Mouse (Mus musculus): Measurements from ENCODE around the gene Rnf213. TPM values are rescaled to one million over a fixed set of nuclear protein-coding genes. Genes with fewer than 3 reads are reported as not detected.
A peak's percentile ranks its signal among the peaks of the same experiment; 100 is the strongest.

Rnf213 gene
- polyA plus RNA-seq, 1 experiment from 2014 or later, result 4.6 TPM

DNA sequence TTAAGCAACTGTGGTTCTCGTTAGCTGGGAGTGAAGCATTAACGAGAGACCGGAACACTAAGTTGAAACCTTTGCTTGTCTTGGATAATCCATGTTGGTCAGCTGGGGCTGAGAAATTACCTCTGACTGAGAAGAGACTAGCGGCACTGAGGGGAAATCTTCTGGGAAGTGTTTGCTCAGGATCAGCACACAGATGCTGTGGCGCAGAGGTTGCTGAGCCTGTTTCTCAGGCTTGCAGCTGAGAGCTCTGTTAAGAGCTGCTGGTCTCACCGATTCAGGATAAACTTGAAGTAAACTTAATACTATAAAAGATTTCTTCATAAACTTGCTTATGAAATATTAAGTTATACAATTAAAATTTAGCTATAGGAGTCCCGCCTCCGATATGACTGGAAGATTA is 45.9 kb downstream of the Rnf213 start:
- no peak for ATAC-seq (replicated peaks; ENCODE audit: insufficient number of reproducible peaks, insufficient read depth, low FRiP score, low read depth)
- no peaks in the 10 kb centered on the region for H3K9me3 ChIP-seq (replicated peaks)
- no peak overlapping the region for H3K4me2 ChIP-seq
- no peak overlapping the region for H3K9ac ChIP-seq
- WGBS, result 87% methylated on average over 8 of the region's 8 CpGs
- no peaks in the 10 kb centered on the region for H3K27me3 ChIP-seq
- H3K4me1 ChIP-seq (replicated peaks), result no peaks in the 10 kb centered on the region
- no peak overlapping the region for H3K27ac ChIP-seq
- no peak overlapping the region for H3K4me3 ChIP-seq
- H3K36me3 ChIP-seq, result peaks cover 95% of the 10 kb centered on the region

- Histone ChIP-seq H3K4me3 (no peak overlapping the region), H3K4me2 (no peak overlapping the region), H3K9ac (no peak overlapping the region), H3K4me1 (replicated peaks) (no peaks in the 10 kb centered on the region), H3K36me3 (peaks cover 80% of the 10 kb centered on the region), H3K9me3 (replicated peaks) (no peaks in the 10 kb centered on the region), H3K27ac (no peak overlapping the region), H3K27me3 (no peaks in the 10 kb centered on the region)
- 90% methylated on average over 8 of the region's 8 CpGs for WGBS
- no peak for ATAC-seq (replicated peaks; ENCODE audit: insufficient number of reproducible peaks, insufficient read depth, low FRiP score, low read depth)
Measured at GRCm38 (mm10) chr11:119442199-119442598, 49.3 kb downstream of the Rnf213 start.

GRCm38 (mm10) chr11:119443442-119443841 is 50.5 kb downstream of the Rnf213 start:
- Histone ChIP-seq H3K27ac (no peak overlapping the region), H3K27me3 (no peaks in the 10 kb centered on the region), H3K9ac (no peak overlapping the region), H3K9me3 (replicated peaks) (no peaks in the 10 kb centered on the region), H3K36me3 (peaks cover 72% of the 10 kb centered on the region), H3K4me1 (replicated peaks) (no peaks in the 10 kb centered on the region), H3K4me3 (no peak overlapping the region), H3K4me2 (no peak overlapping the region)
- ATAC-seq (replicated peaks; ENCODE audit: insufficient number of reproducible peaks, insufficient read depth, low FRiP score, low read depth), result no peak
- WGBS, result 89% methylated on average over 9 of the region's 9 CpGs

DNA sequence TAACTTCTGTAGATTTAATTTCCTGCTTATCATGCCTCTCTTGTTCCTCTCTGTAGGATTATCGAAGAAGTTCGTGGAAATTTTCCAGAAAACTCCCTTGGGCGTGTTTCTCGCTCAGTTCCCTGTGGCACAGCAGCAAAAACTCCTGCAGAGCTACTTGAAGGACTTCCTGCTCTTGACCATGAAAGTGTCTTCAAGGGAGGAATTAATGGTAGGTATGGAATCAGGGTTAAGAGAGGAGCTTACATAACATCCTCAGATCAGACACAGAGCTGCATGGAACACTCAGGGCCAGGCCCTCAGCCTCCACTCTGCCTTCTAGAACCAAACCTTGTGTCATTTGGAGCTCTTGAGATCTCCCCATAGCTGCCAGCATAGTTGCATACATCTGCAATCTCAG is 63.2 kb downstream of the Rnf213 start:
- Histone ChIP-seq H3K36me3 (peaks cover 56% of the 10 kb centered on the region), H3K4me3 (no peak overlapping the region)
- ATAC-seq (replicated peaks; ENCODE audit: insufficient number of reproducible peaks, insufficient read depth, low FRiP score, low read depth), result no peak

DNA sequence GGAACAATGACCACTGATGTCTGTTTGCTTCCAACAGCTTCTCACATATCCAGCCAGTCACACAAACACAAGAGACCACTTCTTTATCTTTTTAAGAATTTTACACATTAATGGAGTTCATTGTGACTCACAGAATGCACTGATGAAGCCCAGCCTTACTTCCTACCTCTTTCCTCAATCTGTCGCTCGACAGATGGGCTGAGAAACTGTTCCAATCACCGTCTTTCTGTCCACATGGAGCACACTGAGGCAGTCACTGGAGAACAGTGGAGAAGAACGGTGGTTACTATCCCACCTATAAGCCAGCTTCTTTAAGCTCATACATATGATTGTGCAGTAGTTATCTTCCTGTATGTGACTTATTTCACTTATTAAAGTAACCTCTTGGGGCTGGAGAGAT is 85.0 kb downstream of the Rnf213 start:
- WGBS, result 88% methylated on average over 4 of the region's 4 CpGs
- H3K36me3 ChIP-seq, result peaks cover 80% of the 10 kb centered on the region
- H3K4me3 ChIP-seq, result no peak overlapping the region
- no peak overlapping the region for H3K9ac ChIP-seq
- no peaks in the 10 kb centered on the region for H3K4me1 ChIP-seq (replicated peaks)
- no peak overlapping the region for H3K27ac ChIP-seq
- H3K27me3 ChIP-seq, result no peaks in the 10 kb centered on the region
- no peaks in the 10 kb centered on the region for H3K9me3 ChIP-seq (replicated peaks)
- ATAC-seq (replicated peaks; ENCODE audit: insufficient number of reproducible peaks, insufficient read depth, low FRiP score, low read depth), result no peak
- H3K4me2 ChIP-seq, result no peak overlapping the region

More for the DNA sequence above, 63.2 kb downstream of the Rnf213 start:
- Histone ChIP-seq H3K27ac (no peak overlapping the region), H3K9me3 (replicated peaks) (no peaks in the 10 kb centered on the region), H3K4me1 (replicated peaks) (no peaks in the 10 kb centered on the region), H3K27me3 (no peaks in the 10 kb centered on the region), H3K9ac (no peak overlapping the region), H3K4me2 (no peak overlapping the region)
- WGBS, result 70% methylated on average over 4 of the region's 4 CpGs

- peak; percentile 95 for ATAC-seq (replicated peaks; ENCODE audit: insufficient number of reproducible peaks, insufficient read depth, low FRiP score, low read depth)
- no peaks in the 10 kb centered on the region for H3K9me3 ChIP-seq (replicated peaks)
- peaks cover 14% of the 10 kb centered on the region for H3K36me3 ChIP-seq
- H3K9ac ChIP-seq, result peak within 1 kb of the TSS; percentile 88
- peak within 1 kb of the TSS; percentile 96 for H3K4me2 ChIP-seq
- H3K4me1 ChIP-seq (replicated peaks), result peaks cover 10% of the 10 kb centered on the region
- peak within 1 kb of the TSS; percentile 91 for H3K27ac ChIP-seq
- peak within 1 kb of the TSS; percentile 84 for H3K4me3 ChIP-seq
- under 1% methylated on average over 66 of the region's 66 CpGs for WGBS
- no peaks in the 10 kb centered on the region for H3K27me3 ChIP-seq
Measured at GRCm38 (mm10) chr11:119490861-119491689, 98.2 kb downstream of the Rnf213 start, which contains the start of gene Endov. TSS of gene Endov (plus strand) at chr11:119491347.

- peak overlapping the region; percentile 84 for H3K4me3 ChIP-seq
- no peak for ATAC-seq (replicated peaks; ENCODE audit: insufficient number of reproducible peaks, insufficient read depth, low FRiP score, low read depth)
- peaks cover 8% of the 10 kb centered on the region for H3K36me3 ChIP-seq
- H3K27me3 ChIP-seq, result no peaks in the 10 kb centered on the region
- H3K4me1 ChIP-seq (replicated peaks), result peaks cover 10% of the 10 kb centered on the region
- WGBS, result 3% methylated on average over 27 of the region's 27 CpGs
- H3K9ac ChIP-seq, result peak overlapping the region; percentile 88
- H3K9me3 ChIP-seq (replicated peaks), result no peaks in the 10 kb centered on the region
- H3K27ac ChIP-seq, result peak overlapping the region; percentile 91
- H3K4me2 ChIP-seq, result peak overlapping the region; percentile 96
Measured at GRCm38 (mm10) chr11:119491690-119492087, 98.8 kb downstream of the Rnf213 start.

DNA sequence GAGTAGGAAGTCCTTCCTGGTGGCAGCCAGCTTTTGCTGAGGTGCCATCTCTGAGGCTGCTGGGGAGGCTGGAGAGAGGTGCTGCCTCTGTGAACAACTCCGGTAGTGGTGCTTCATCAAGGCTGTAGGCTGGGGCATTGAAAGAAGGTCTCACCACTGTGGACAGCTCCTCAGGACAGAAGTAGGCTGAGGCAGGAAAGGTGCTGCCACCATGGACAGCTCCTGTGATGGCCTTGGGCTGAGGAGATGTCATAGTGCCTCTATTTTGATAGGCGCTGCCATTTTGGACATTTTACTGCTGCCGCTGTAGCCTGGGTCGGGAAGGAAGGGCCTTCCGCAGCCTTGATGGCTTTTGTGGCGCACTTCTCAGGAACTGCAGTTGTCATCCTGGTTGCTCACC is 99.9 kb downstream of the Rnf213 start:
- ATAC-seq (replicated peaks; ENCODE audit: insufficient number of reproducible peaks, insufficient read depth, low FRiP score, low read depth), result no peak
- H3K36me3 ChIP-seq, result 0 out of 2 replicates have a peak, but pooled peaks cover 4% of the 10 kb centered on the region
- H3K4me2 ChIP-seq, result peak overlapping the region; percentile 96; the same call in 1 of the 2 replicates
- H3K9ac ChIP-seq, result no peak overlapping the region
- H3K4me1 ChIP-seq (replicated peaks), result peaks cover 10% of the 10 kb centered on the region
- no peak overlapping the region for H3K27ac ChIP-seq
- no peaks in the 10 kb centered on the region for H3K9me3 ChIP-seq (replicated peaks)
- H3K4me3 ChIP-seq, result peak overlapping the region; percentile 84; the same call in 1 of the 2 replicates
- WGBS, result 93% methylated on average over 6 of the region's 6 CpGs
- no peaks in the 10 kb centered on the region for H3K27me3 ChIP-seq

DNA sequence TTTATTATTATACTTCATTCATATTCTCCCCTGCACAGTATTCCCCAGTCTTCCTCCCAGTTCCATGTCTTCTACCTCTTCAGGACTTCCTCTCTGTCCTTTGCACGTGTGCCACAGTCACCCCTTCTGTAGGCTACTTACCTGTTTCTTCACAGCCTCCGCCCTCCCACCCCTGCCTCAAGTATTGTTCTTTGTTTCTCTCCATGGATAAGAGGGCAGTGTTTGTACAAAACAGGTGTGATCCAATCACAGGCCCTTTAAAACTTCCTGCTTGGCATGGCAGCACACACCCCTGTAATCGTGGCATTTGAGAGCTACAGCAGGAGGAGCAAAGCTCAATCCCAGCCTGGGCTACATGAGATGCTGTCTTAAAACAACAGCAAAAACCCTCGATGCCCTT is 100.6 kb downstream of the Rnf213 start:
- peaks cover 10% of the 10 kb centered on the region for H3K4me1 ChIP-seq (replicated peaks)
- 76% methylated on average over 4 of the region's 4 CpGs for WGBS
- no peak overlapping the region for H3K27ac ChIP-seq
- H3K9ac ChIP-seq, result no peak overlapping the region
- H3K27me3 ChIP-seq, result no peaks in the 10 kb centered on the region
- no peak for ATAC-seq (replicated peaks; ENCODE audit: insufficient number of reproducible peaks, insufficient read depth, low FRiP score, low read depth)
- no peak overlapping the region for H3K4me3 ChIP-seq
- no peak overlapping the region for H3K4me2 ChIP-seq
- no peaks in the 10 kb centered on the region for H3K9me3 ChIP-seq (replicated peaks)
- H3K36me3 ChIP-seq, result 0 out of 2 replicates have a peak, but pooled peaks cover 4% of the 10 kb centered on the region

DNA sequence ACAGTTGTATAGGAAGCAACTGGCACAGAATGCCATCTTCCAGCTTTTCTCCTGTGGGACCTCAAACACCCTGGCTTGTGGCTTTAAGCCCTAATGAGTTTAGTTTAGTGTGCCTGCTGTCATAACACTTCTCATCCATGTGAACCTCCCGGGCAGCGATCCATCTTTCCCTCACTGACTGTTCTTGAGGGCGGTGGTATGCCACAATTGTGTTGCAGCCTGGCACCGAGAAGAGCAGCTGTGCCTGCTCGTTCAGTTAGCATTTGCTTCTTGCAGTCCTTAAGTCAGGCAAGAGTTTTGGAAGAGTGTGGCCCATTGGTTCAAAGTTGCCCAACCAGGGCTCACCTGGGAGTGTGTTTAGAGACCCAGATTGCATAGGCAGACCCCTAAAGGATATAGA is 103.2 kb downstream of the Rnf213 start:
- no peak overlapping the region for H3K4me3 ChIP-seq
- H3K27me3 ChIP-seq, result no peaks in the 10 kb centered on the region
- H3K4me2 ChIP-seq, result no peak overlapping the region
- H3K27ac ChIP-seq, result no peak overlapping the region
- peaks cover 10% of the 10 kb centered on the region for H3K4me1 ChIP-seq (replicated peaks)
- no peak overlapping the region for H3K9ac ChIP-seq
- WGBS, result 93% methylated on average over 5 of the region's 5 CpGs
- H3K36me3 ChIP-seq, result 0 out of 2 replicates have a peak, but pooled peaks cover 4% of the 10 kb centered on the region
- H3K9me3 ChIP-seq (replicated peaks), result no peaks in the 10 kb centered on the region
- ATAC-seq (replicated peaks; ENCODE audit: insufficient number of reproducible peaks, insufficient read depth, low FRiP score, low read depth), result no peak

DNA sequence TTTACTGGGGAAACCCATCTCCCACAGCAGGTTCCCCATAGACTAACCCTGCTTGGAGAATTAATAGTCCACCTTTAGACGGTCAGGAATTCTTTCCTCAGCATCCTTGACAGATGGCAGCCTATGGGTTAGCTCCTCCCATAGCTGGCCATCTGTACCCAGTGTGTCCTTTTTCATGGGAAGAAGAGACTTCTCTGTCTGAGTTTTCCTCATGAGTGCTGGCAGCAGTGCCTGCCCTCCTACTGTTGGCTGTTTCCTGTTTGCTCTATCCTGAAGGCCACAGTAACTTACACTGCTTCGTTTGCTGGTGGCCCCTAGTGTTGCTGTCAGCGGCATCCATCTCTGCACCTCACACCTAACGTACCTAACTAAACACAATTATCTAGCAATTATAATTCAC is 104.6 kb downstream of the Rnf213 start:
- no peak for ATAC-seq (replicated peaks; ENCODE audit: insufficient number of reproducible peaks, insufficient read depth, low FRiP score, low read depth)
- peaks cover 10% of the 10 kb centered on the region; the same call in 1 of the 2 replicates for H3K36me3 ChIP-seq
- WGBS, result 78% methylated on average over 4 of the region's 4 CpGs
- H3K9me3 ChIP-seq (replicated peaks), result no peaks in the 10 kb centered on the region
- H3K27me3 ChIP-seq, result no peaks in the 10 kb centered on the region
- H3K4me3 ChIP-seq, result no peak overlapping the region
- no peak overlapping the region for H3K9ac ChIP-seq
- H3K4me2 ChIP-seq, result no peak overlapping the region
- H3K4me1 ChIP-seq (replicated peaks), result peaks cover 5% of the 10 kb centered on the region
- no peak overlapping the region for H3K27ac ChIP-seq

DNA sequence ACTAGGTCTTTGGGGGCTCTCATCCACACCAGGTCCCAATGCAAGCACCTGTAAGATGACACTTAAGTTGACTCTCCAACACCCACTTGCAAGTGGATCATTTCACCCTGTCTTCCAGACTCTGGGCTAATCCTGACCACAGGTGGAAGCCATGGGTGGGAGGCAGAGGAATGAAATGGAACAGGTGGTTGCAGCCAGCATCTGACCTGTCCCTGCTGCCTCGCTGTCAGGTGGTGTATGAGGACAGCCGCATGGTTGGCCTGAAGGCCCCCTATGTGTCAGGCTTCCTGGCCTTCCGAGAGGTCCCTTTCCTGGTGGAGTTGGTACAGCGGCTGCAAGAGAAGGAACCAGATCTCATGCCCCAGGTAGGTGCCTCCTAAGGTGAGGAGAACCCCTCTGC is 106.4 kb downstream of the Rnf213 start:
- no peaks in the 10 kb centered on the region for H3K27me3 ChIP-seq
- no peak overlapping the region for H3K4me3 ChIP-seq
- no peak overlapping the region for H3K9ac ChIP-seq
- peaks cover 11% of the 10 kb centered on the region; the same call in 1 of the 2 replicates for H3K36me3 ChIP-seq
- H3K27ac ChIP-seq, result no peak overlapping the region
- no peak overlapping the region for H3K4me2 ChIP-seq
- 90% methylated on average over 4 of the region's 4 CpGs for WGBS
- no peaks in the 10 kb centered on the region for H3K4me1 ChIP-seq (replicated peaks)
- no peak for ATAC-seq (replicated peaks; ENCODE audit: insufficient number of reproducible peaks, insufficient read depth, low FRiP score, low read depth)
- H3K9me3 ChIP-seq (replicated peaks), result no peaks in the 10 kb centered on the region
